Comparison of ENCODE assay signal across 23 mouse cellular contexts in the genomic region with DNA sequence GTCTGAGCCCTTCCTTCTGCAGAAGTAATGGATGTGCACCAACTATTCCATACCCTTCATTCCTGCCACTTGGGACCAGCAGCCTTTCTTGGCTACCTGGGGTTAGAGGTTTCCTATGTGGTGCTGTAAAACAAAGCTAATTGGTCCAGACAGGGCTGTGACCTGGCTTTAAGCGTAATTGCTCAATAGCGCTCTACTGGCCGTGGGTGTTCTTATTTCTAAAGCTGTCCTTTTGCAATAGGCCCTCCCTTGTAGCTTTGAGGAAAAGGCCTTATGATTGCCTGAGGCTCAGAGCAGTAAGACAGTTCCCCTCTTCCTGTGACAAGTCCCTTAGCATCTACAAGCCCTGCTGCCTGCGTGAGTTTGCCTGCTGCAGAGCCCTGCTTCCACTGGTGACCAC. TPM values are rescaled to one million over a fixed set of nuclear protein-coding genes. Genes with fewer than 3 reads are reported as not detected.
DNase-seq lines count a peak whose midpoint lies in the region; ATAC-seq lines count a peak whose summit lies in the region.
"Had no signal": no experiment of that assay in that cellular context is flagged by ENCODE, and none has a peak within 500 bp of the region (broad histone marks: within the 10 kb centered on the region; RNA-seq: fewer than 3 reads in every experiment).

No protein-coding gene starts in this region.

- ATAC-seq in heart, embryonic 12.5 days (ENCODE audit: insufficient number of reproducible peaks, low FRiP score) = no peak
- peak; percentile 82 for ATAC-seq in megakaryocyte progenitor cell, adult 5-6 weeks (replicated peaks; ENCODE audit: poor library complexity)
- ATAC-seq: forebrain, embryonic 13.5 days; hindbrain, postnatal 0 days had no signal

- peaks cover 3% of the 10 kb centered on the region; the same call in 1 of the 2 replicates for H3K4me1 ChIP-seq in heart, embryonic 12.5 days (replicated peaks)

- 0 out of 2 replicates have a peak, but pooled peaks cover 3% of the 10 kb centered on the region for H3K27me3 ChIP-seq in heart, embryonic 12.5 days (replicated peaks)
- H3K27me3 ChIP-seq: embryonic facial prominence, embryonic 13.5 days; forebrain, embryonic 13.5 days had no signal

- DNase-seq in heart, adult 11 months = peak; percentile 84
- DNase-seq in 416B (ENCODE audit: low read depth) = peak; percentile 6
- DNase-seq in gonadal fat pad, adult 2 months (ENCODE audit: low read depth) = peak; percentile 28
- DNase-seq in frontal cortex, adult 2 months (ENCODE audit: extremely low spot score in 1 of 2, low spot score in 1 of 2) = no peak
- DNase-seq in cerebellum, postnatal 25 days = no peak
- DNase-seq: adrenal gland, adult 2 months; adrenal gland, postnatal 25 days; cerebellum, adult 2 months; cerebellum, postnatal 10 days; gastrocnemius, postnatal 36 days; heart, postnatal 36 days had no signal

- WGBS in heart, embryonic 12.5 days = 80% methylated on average over 4 of the region's 4 CpGs

- H3K4me3 ChIP-seq in heart, embryonic 12.5 days = no peak overlapping the region
- H3K4me3 ChIP-seq: embryonic facial prominence, embryonic 13.5 days; forebrain, embryonic 13.5 days; heart, embryonic 13.5 days; hindbrain, embryonic 12.5 days had no signal

- no peaks in the 10 kb centered on the region for H3K36me3 ChIP-seq in heart, embryonic 12.5 days
- H3K36me3 ChIP-seq: embryonic facial prominence, embryonic 13.5 days; heart, embryonic 13.5 days; hindbrain, embryonic 12.5 days had no signal

- H3K9me3 ChIP-seq in heart, embryonic 12.5 days (replicated peaks) = no peaks in the 10 kb centered on the region
- H3K9me3 ChIP-seq: embryonic facial prominence, embryonic 13.5 days; forebrain, embryonic 13.5 days; heart, embryonic 13.5 days; hindbrain, embryonic 12.5 days had no signal

- H3K4me2 ChIP-seq in heart, embryonic 12.5 days = no peak overlapping the region
- H3K4me2 ChIP-seq: embryonic facial prominence, embryonic 13.5 days; forebrain, embryonic 13.5 days; heart, embryonic 13.5 days; hindbrain, embryonic 12.5 days had no signal

- H3K9ac ChIP-seq in heart, embryonic 12.5 days = no peak overlapping the region
- H3K9ac ChIP-seq: embryonic facial prominence, embryonic 13.5 days; forebrain, embryonic 13.5 days; heart, embryonic 13.5 days; hindbrain, embryonic 12.5 days had no signal

- no peak overlapping the region for H3K27ac ChIP-seq in heart, embryonic 12.5 days (ENCODE audit: poor library complexity, severe bottlenecking)
- H3K27ac ChIP-seq: embryonic facial prominence, embryonic 13.5 days; forebrain, embryonic 13.5 days; heart, embryonic 13.5 days; hindbrain, embryonic 12.5 days; hindbrain, postnatal 0 days had no signal

RNA-seq across cellular contexts. Expression of gene Syt6, which starts 22.6 kb away (rescaled TPM):
- 0.11 and 0.21 TPM in 2 replicates for polyA plus RNA-seq in heart, embryonic 12.5 days (2016; fragmentation: Nextera tagmentation; extraction: Ambion mirVana)
- polyA plus RNA-seq in gonadal fat pad, adult 2 months (2012; rRNA removed) = not detected in 2 replicates
- not detected in 2 replicates for total RNA-seq in megakaryocyte progenitor cell, adult 5-6 weeks (2015)
- total RNA-seq in megakaryocyte progenitor cell, adult 5-6 weeks (2017) = 0.17 and 0.21 TPM in 2 replicates
- polyA plus RNA-seq in frontal cortex, adult 2 months (2012; rRNA removed) = 61.9 and 68.6 TPM in 2 replicates
- total RNA-seq: adrenal gland, adult 2 months; adrenal gland, postnatal 25 days; CH12.LX; gastrocnemius, adult 8-10 months; gastrocnemius, postnatal 36 days; heart, adult 8-10 months; heart, postnatal 36 days had no signal
- polyA plus RNA-seq: adrenal gland, adult 2 months; C2C12; heart, postnatal 0 days had no signal

RNA-seq across cellular contexts. Expression of gene Atg4a-ps, which starts 48.3 kb away (rescaled TPM):
- not detected in 2 replicates for polyA plus RNA-seq in heart, embryonic 12.5 days (2016; fragmentation: Nextera tagmentation; extraction: Ambion mirVana)
- 0.76 and 0.90 TPM in 2 replicates for polyA plus RNA-seq in gonadal fat pad, adult 2 months (2012; rRNA removed)
- total RNA-seq in megakaryocyte progenitor cell, adult 5-6 weeks (2015) = 0.12 and 0.20 TPM in 2 replicates
- total RNA-seq in megakaryocyte progenitor cell, adult 5-6 weeks (2017) = 0.47 and 1.3 TPM in 2 replicates
- polyA plus RNA-seq in frontal cortex, adult 2 months (2012; rRNA removed) = 0.06 and 0.12 TPM in 2 replicates
- polyA plus RNA-seq: adrenal gland, adult 2 months; hindbrain, embryonic 12.5 days had no signal

Comparison
In these comparisons a context has a peak if more than half of its experiments do, and no peak if none do; other contexts are left out.
1. DNase-seq: peak in heart, adult 11 months (single experiment), 416B (single experiment) and gonadal fat pad, adult 2 months (single experiment); none in frontal cortex, adult 2 months (0 of 2) and cerebellum, postnatal 25 days (0 of 2).
2. RNA of gene Syt6, which starts 22.6 kb away (polyA plus RNA-seq): 61.9 to 68.6 TPM in frontal cortex, adult 2 months; 0.11 to 0.21 TPM in heart, embryonic 12.5 days and not detected in gonadal fat pad, adult 2 months; every median in the first group is over 10 times any median in the second.